Mouse (Mus musculus) midbrain, embryonic 15.5 days (tissue): ENCODE data around the gene Slc25a21. TPM values are rescaled to one million over a fixed set of nuclear protein-coding genes. Genes with fewer than 3 reads are reported as not detected.

Experiments used
- ATAC-seq: fragments of 200-750 bp; cut with Nextera tagmentation; replicated peaks from 2 replicates; pipeline ENCODE4 v1.8.0; 2017; ENCODE audit warnings: moderate TSS enrichment
- H3K27ac ChIP-seq: fragments of 300-500 bp; sonication (generic); 2 replicates; pipeline ENCODE4 v1.5.1; 2015; ENCODE audit warnings: mild to moderate bottlenecking, inconsistent platforms
- H3K27me3 ChIP-seq: fragments of 300-500 bp; sonication (generic); replicated peaks from 2 replicates; pipeline ENCODE4 v1.6.1; 2015; ENCODE audit warnings: inconsistent platforms
- H3K36me3 ChIP-seq: fragments of 300-500 bp; sonication (generic); replicated peaks from 2 replicates; pipeline ENCODE4 v1.6.1; 2015; ENCODE audit warnings: inconsistent platforms
- H3K4me1 ChIP-seq: fragments of 300-500 bp; sonication (generic); 2 replicates; pipeline ENCODE4 v1.6.1; 2015; ENCODE audit warnings: inconsistent platforms
- H3K4me2 ChIP-seq: fragments of 300-500 bp; sonication (generic); 2 replicates; pipeline ENCODE4 v1.6.1; 2015; ENCODE audit warnings: inconsistent platforms, mild to moderate bottlenecking, moderate library complexity
- H3K4me3 ChIP-seq: fragments of 300-500 bp; sonication (generic); 2 replicates; pipeline ENCODE4 v1.5.1; 2015; ENCODE audit warnings: mild to moderate bottlenecking, inconsistent platforms
- H3K9ac ChIP-seq: fragments of 300-500 bp; sonication (generic); 2 replicates; pipeline ENCODE4 v1.6.1; 2015; ENCODE audit warnings: mild to moderate bottlenecking, inconsistent platforms
- H3K9me3 ChIP-seq: fragments of 300-500 bp; sonication (generic); 2 replicates; pipeline ENCODE4 v1.6.1; 2016; ENCODE audit warnings: inconsistent platforms
- WGBS: fragments of 180-500 bp; shearing (Covaris S2); methylation state at CpG from one replicate; pipeline ENCODE4 v1.1.7; 2015; ENCODE audit warnings: mixed read lengths; 5-methylcytosine and 5-hydroxymethylcytosine counted together
- polyA plus RNA-seq: library from polyadenylated mRNA; unstranded; fragments of >200 nt; fragmentation: Nextera tagmentation; extraction: Ambion mirVana; gene quantifications from 2 replicates; pipeline ENCODE4 v1.2.1, GENCODE M21; 2015

The Slc25a21 gene
- polyA plus RNA-seq, 1 experiment from 2014 or later, result 0.12 TPM

DNA sequence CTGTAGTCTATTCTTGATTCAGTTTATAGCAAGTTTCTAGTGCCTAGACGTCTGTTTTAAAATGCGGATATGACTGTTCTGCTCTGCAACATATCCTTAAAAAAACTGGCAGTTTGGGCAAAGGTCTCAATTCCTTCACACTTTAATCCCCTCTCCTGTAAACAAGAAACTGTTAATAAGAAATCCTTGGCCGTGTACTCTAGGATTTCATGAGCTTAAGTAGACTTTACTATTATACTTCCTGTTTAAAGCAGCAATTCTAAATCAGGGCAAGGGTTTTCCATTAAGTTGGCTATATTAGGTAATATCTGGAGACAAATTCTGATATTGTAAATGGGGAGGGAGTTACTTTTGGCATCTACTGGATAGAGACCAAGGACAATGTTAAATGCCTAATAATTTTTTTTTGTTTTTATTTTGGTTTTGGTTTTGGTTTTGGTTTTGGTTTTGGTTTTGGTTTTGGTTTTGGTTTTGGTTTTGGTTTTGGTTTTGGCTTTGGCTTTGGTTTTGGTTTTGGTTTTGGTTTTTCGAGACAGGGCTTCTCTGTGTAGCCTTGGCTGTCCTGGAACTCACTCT is 7.1 kb upstream of the Slc25a21 start:
- Histone ChIP-seq H3K27ac (no peak overlapping the region), H3K4me3 (no peak overlapping the region), H3K9me3 (no peaks in the 10 kb centered on the region), H3K4me1 (no peaks in the 10 kb centered on the region), H3K27me3 (no peaks in the 10 kb centered on the region), H3K36me3 (no peaks in the 10 kb centered on the region), H3K9ac (no peak overlapping the region), H3K4me2 (no peak overlapping the region)
- ATAC-seq, result no peak
- WGBS, result 86% methylated on average over 4 of the region's 4 CpGs

- Histone ChIP-seq H3K27ac (no peak overlapping the region), H3K9ac (no peak overlapping the region), H3K27me3 (peaks cover 5% of the 10 kb centered on the region; the same call in 1 of the 2 replicates), H3K4me2 (no peak overlapping the region), H3K4me1 (peaks cover 3% of the 10 kb centered on the region), H3K4me3 (no peak overlapping the region), H3K36me3 (no peaks in the 10 kb centered on the region), H3K9me3 (no peaks in the 10 kb centered on the region)
- ATAC-seq, result no peak
- WGBS, result 97% methylated on average over 3 of the region's 3 CpGs
Measured at GRCm38 (mm10) chr12:57201901-57202300, 4.6 kb upstream of the Slc25a21 start.

- no peak overlapping the region for H3K4me2 ChIP-seq
- ATAC-seq, result no peak
- no peak overlapping the region for H3K27ac ChIP-seq
- H3K4me3 ChIP-seq, result no peak overlapping the region
- peaks cover 11% of the 10 kb centered on the region for H3K27me3 ChIP-seq
- whole genome bisulfite sequencing, result 98% methylated on average over 2 of the region's 2 CpGs
- no peak overlapping the region for H3K9ac ChIP-seq
- no peaks in the 10 kb centered on the region for H3K9me3 ChIP-seq
- no peaks in the 10 kb centered on the region for H3K36me3 ChIP-seq
- H3K4me1 ChIP-seq, result peaks cover 11% of the 10 kb centered on the region
Measured at GRCm38 (mm10) chr12:57199427-57199826, 2.2 kb upstream of the Slc25a21 start.

DNA sequence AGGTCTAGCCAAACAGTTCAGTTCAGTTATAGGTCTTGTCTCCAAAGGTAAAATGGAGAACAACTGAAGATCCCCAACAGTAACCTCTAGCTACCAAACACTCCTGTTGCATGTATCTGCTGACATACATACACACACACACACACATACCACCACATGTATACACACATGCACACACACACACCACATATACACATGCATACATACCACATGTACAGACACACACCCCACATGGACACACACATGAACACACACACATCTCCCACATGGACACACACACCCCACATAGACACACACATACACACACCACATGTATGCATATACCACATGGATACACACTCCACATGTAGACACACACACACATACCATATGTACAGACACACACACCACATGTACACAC is 997 bp upstream of the Slc25a21 start:
- H3K9ac ChIP-seq, result no peak overlapping the region
- H3K27ac ChIP-seq, result no peak overlapping the region
- peaks cover 11% of the 10 kb centered on the region for H3K4me1 ChIP-seq
- H3K36me3 ChIP-seq, result no peaks in the 10 kb centered on the region
- no peaks in the 10 kb centered on the region for H3K9me3 ChIP-seq
- no peak for ATAC-seq
- H3K27me3 ChIP-seq, result peaks cover 11% of the 10 kb centered on the region
- no peak overlapping the region for H3K4me2 ChIP-seq
- H3K4me3 ChIP-seq, result no peak overlapping the region

GRCm38 (mm10) chr12:57196608-57197362 is 487 bp downstream of the Slc25a21 start:
- H3K4me3 ChIP-seq, result peak overlapping the region; percentile 44
- peak overlapping the region; percentile 81 for H3K4me2 ChIP-seq
- under 1% methylated on average over 55 of the region's 59 CpGs for WGBS
- ATAC-seq, result peak; percentile 65
- H3K27me3 ChIP-seq, result peaks cover 11% of the 10 kb centered on the region
- no peaks in the 10 kb centered on the region for H3K36me3 ChIP-seq
- H3K9me3 ChIP-seq, result no peaks in the 10 kb centered on the region
- H3K9ac ChIP-seq, result peak overlapping the region; percentile 20; the same call in 1 of the 2 replicates
- H3K4me1 ChIP-seq, result peaks cover 11% of the 10 kb centered on the region
- no peak overlapping the region for H3K27ac ChIP-seq

DNA sequence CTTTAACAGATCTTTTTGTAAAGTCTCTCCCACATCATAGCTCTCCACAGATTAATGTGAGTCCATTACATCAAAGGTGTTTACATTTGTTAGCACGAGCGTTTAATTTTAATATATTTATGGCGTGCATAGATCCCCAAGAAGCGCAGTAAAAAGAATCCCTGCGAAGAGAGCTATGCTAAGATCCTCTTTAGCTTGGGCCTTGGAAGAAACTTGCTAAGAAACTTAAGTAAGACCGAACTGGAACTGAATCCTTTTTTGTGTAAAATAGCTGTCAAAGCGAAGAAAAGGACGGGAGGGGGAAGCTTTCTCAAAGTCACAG is 1.0 kb downstream of the Slc25a21 start:
- Histone ChIP-seq H3K4me2 (peak overlapping the region; percentile 81), H3K4me3 (peak overlapping the region; percentile 44), H3K27me3 (peaks cover 11% of the 10 kb centered on the region), H3K4me1 (peaks cover 11% of the 10 kb centered on the region), H3K36me3 (no peaks in the 10 kb centered on the region), H3K27ac (no peak overlapping the region), H3K9me3 (no peaks in the 10 kb centered on the region), H3K9ac (no peak overlapping the region)
- WGBS, result 5% methylated on average over 8 of the region's 8 CpGs
- ATAC-seq, result no peak

GRCm38 (mm10) chr12:57194609-57195008 is 2.7 kb downstream of the Slc25a21 start:
- Histone ChIP-seq H3K4me2 (no peak overlapping the region), H3K27me3 (peaks cover 11% of the 10 kb centered on the region), H3K9ac (no peak overlapping the region), H3K9me3 (no peaks in the 10 kb centered on the region), H3K27ac (no peak overlapping the region), H3K4me1 (peaks cover 11% of the 10 kb centered on the region), H3K4me3 (no peak overlapping the region), H3K36me3 (no peaks in the 10 kb centered on the region)
- no peak for ATAC-seq
- WGBS, result 23% methylated on average over 3 of the region's 3 CpGs

DNA sequence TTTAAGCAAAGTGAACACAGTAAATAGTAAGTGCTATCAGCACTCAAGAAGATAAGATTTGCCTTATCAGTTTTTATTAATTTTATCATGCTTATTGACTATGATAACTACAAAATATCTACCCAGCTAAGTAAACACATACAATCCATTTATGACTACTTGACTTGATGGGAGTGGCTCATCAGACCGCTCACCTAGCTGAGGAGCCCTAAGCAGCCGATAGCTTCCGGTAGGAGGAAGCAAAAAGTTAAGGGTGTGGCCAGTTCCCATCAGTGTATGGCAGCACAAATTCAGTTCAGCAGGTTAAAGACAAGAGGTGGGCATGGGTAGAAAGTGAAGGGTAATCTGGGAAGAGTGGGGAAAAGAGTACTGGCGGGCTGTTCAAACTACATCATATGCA is 10.2 kb downstream of the Slc25a21 start:
- no peaks in the 10 kb centered on the region for H3K4me1 ChIP-seq
- ATAC-seq, result no peak
- H3K27ac ChIP-seq, result no peak overlapping the region
- no peak overlapping the region for H3K4me2 ChIP-seq
- H3K4me3 ChIP-seq, result no peak overlapping the region
- H3K27me3 ChIP-seq, result no peaks in the 10 kb centered on the region
- 91% methylated on average over 4 of the region's 4 CpGs for WGBS
- no peaks in the 10 kb centered on the region for H3K36me3 ChIP-seq
- H3K9ac ChIP-seq, result no peak overlapping the region
- no peaks in the 10 kb centered on the region for H3K9me3 ChIP-seq

DNA sequence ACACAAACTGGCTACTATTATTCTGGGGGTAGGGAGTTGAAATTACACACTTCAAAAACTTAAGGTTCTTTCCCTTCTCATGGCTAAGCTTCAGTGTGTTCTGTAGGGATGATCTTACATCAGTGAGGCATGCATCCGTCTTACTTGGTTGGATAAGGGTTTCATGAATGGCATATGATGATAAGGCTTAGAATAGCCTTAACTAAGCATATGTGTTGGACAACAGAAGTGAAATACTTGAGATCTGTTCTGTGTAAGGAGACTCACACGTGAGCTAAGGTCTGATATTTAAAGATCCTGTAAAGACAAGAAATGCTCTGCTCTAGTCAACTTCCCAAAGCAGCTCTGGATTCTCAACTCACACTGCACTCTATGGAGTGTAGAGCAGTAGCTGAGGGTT is 11.1 kb downstream of the Slc25a21 start:
- Histone ChIP-seq H3K27ac (no peak overlapping the region), H3K4me1 (no peaks in the 10 kb centered on the region), H3K36me3 (no peaks in the 10 kb centered on the region), H3K9me3 (no peaks in the 10 kb centered on the region), H3K27me3 (no peaks in the 10 kb centered on the region), H3K4me3 (no peak overlapping the region), H3K4me2 (no peak overlapping the region), H3K9ac (no peak overlapping the region)
- 75% methylated on average over 2 of the region's 2 CpGs for WGBS
- no peak for ATAC-seq

DNA sequence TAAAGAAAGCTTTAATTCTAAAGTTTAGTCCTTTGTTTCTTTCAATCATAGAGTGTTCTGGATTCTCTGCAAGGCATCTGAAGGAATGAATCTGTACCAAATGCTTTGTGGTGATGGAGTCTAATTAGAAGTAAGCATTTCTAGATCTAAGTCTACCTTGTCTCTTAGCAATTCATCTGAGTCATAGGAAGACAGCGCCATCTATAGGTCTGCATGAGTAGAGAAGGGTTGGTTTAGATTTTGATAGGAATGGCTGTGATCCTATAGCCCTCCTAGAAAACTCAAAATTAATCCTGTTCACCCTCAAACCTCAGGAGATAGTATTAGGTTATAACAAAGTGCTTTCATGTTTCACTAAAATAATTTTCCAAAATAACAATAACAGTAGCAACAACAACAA is 11.8 kb downstream of the Slc25a21 start:
- H3K36me3 ChIP-seq, result no peaks in the 10 kb centered on the region
- H3K9ac ChIP-seq, result no peak overlapping the region
- H3K4me2 ChIP-seq, result no peak overlapping the region
- no peaks in the 10 kb centered on the region for H3K27me3 ChIP-seq
- H3K4me3 ChIP-seq, result no peak overlapping the region
- no peaks in the 10 kb centered on the region for H3K4me1 ChIP-seq
- no peaks in the 10 kb centered on the region for H3K9me3 ChIP-seq
- no peak overlapping the region for H3K27ac ChIP-seq
- WGBS, result 0% methylated on average over 1 of the region's 1 CpGs
- no peak for ATAC-seq

DNA sequence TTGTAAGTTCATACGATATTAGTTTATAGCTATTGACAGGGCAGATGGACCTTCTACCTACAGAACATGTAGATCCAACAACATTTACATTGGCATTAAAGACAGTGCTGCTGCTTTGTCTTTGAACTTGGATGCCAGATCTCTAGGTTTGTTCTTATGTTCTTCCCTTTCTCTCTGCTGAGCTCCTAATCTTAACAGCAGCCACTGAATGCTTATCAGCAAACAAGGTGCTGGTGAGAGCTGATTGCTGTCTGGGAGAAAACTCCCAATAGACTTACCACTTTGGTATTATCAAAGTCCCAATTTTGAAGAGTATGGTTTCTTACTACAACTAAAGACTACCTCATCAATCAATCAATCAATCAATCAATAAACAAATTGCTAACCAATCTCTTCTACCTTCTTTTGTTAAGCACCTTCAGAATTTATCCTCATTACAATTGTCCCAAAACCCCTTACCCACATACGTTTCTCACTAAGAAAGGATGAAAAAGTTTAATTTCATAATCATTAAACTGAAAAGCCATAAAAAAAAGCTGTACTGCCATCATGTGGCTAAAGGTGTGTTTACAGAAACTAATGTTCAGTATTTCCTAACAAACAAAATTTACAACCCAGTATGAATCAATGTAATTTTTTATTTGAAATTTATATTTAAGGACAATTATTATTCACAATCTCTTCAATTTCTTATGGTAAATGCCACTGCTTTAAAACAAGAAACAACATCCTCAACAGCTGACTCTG is 12.7 kb downstream of the Slc25a21 start:
- Histone ChIP-seq H3K27me3 (no peaks in the 10 kb centered on the region), H3K9ac (no peak overlapping the region), H3K4me3 (no peak overlapping the region), H3K36me3 (no peaks in the 10 kb centered on the region), H3K4me1 (peaks cover 3% of the 10 kb centered on the region), H3K4me2 (no peak overlapping the region), H3K9me3 (no peaks in the 10 kb centered on the region), H3K27ac (no peak overlapping the region)
- no peak for ATAC-seq
- WGBS, result 53% methylated on average over 2 of the region's 2 CpGs

DNA sequence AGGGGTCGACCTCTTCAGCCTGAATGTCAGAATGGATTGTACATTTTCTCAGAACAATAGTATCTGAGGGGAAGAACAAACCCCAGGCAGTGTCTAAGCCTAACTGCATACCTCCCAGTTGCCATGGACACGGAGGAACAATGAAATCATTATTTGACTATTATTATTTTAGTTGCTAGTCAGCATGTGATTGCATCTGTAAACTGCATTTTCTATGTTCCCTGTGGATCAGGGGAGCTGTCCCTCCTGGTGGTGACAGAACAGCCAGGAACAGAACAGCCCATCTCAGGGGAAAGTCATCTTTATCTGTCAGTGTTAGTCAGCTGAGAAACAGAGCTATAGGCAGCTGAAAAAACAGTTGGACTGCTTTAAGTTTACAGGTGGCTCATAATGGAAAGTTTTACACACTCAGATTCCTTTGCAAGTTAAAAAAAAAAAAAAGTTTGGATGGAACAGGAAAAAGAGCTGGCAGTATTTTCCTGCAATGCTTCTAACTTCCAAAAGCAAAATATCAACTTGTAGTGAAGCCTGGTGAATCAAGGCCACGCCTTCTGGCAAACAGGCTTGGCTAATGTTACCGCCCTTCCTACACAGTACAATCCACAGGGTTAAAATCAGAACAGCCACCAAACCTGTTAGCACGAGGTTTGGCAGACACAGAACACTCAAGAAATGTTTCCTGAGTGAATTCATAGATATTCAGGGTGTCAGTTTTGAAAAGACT is 17.6 kb downstream of the Slc25a21 start:
- H3K27me3 ChIP-seq, result no peaks in the 10 kb centered on the region
- H3K9me3 ChIP-seq, result no peaks in the 10 kb centered on the region
- no peaks in the 10 kb centered on the region for H3K36me3 ChIP-seq
- 19% methylated on average over 5 of the region's 5 CpGs for WGBS
- H3K4me1 ChIP-seq, result peaks cover 8% of the 10 kb centered on the region
- no peak overlapping the region for H3K27ac ChIP-seq
- peak; percentile 58; the same call in 1 of the 2 replicates for ATAC-seq
- H3K4me3 ChIP-seq, result no peak overlapping the region
- H3K4me2 ChIP-seq, result no peak overlapping the region
- no peak overlapping the region for H3K9ac ChIP-seq
